Mouse (Mus musculus) right cerebral cortex, postnatal 4 days (tissue): Measurements from ENCODE around the gene Scn2a.
"Not testable (repeated sequence)": the region's sequence is repeated elsewhere in the genome, so short reads cannot be mapped to it uniquely, and the experiment has no call there.

ENCODE experiments used
- DNase-seq: peaks from one replicate; pipeline ENCODE4 v3.0.0-alpha.2; 2022

Scn2a gene

DNA sequence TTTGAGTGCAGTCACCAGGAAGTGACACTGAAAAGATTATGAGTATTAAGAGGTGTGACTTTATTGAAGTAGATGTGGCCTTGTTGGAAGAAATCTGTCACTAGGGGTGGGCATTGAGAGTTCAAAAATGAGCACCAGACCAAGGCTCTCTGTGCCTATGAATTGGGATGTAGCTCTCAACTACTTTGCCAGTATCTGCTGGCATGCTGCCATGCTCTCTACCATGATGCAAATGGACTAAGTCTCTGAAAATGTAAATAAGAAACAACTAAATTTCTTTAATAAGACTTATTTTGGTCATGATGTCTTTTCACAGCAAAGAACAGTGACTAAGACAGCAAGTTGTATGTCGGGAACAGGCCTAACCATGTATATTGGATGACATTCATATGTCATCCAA is 79.7 kb downstream of the Scn2a start:
- DNase-seq = no peak

DNA sequence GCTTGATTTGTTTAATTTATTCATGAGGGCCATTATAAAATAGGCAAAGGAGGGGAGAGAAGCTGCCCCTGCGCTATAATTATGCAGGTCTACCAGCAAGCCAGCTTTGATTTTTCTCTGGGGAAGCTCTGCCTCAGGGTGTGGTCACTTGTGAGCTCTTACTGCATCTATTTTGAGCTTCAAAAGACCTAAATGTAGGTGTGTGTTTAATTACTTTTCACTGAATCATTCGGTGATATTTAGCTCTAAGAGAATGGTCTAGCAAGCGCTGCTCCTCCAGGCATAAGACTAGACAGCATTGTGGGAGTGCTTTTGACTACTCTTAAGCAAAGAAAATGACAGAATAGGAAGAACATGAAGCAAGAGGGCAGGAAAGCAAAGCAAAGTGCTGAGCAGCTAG is 80.6 kb downstream of the Scn2a start:
- no peak for DNase-seq

DNA sequence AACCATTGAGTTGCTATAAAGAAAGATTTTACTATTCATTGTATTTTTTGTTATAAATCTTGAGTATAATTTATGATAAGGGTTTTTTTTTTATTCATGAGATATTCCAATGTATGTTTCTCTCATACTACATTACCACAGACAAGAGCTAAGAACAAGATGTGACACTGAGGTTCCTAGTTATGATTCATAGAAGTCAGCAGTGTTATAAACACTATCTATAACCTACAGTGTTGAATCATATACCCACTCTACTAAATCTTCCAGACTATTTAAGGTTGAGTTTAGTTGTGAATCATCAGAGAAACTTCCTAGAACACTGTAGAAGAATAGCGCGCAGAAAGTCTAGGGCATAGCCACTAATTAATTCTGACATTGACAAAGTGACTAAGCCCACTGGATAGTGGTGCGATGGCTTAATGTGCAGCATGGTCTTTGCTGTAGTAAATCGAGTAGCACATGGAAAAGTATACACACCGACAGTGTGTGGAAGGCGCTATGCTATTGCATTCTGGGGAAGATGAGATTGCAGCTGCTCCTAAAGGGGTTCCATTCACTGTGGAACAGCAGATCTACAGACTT is 101.7 kb downstream of the Scn2a start:
- DNase-seq = no peak

DNA sequence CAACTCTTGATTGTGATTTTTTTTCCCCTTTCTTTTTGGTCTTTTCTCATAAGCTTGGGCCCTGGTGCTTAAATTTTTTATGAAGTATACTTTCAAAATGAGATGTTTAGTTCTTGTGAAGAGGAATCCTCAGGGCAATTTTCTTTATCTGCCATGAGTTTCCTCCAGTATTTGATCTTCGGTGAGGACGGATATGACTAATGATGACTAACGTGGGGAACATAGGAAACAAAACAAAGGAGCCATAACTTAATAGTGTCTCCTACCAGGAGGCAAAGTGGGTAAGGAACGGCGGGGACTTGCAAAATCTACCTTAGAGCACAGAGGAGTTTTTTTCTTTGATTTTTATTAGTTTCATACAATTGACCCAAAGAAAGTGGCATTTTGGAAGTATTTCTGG is 124.8 kb downstream of the Scn2a start:
- DNase-seq = no peak

DNA sequence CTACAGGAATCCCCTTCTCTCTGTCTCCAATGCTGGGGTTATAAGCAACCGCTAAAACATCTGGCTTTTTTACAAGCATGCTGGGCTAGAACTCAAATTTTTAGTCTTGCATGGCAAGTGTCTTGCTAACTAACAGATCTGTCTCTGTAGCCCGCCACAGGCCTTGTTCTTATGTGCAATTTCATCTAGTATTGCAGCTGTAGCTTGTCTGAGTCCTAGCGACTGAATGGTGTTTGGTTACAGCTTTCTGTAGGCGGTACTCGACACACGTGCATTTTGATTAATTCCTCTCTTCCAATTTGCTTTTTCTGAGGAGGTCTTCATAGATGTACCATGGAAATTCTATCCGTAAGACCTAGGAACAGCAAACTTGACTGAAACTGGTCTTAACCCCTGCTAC is 161.9 kb downstream of the Scn2a start:
- no peak for DNase-seq

DNA sequence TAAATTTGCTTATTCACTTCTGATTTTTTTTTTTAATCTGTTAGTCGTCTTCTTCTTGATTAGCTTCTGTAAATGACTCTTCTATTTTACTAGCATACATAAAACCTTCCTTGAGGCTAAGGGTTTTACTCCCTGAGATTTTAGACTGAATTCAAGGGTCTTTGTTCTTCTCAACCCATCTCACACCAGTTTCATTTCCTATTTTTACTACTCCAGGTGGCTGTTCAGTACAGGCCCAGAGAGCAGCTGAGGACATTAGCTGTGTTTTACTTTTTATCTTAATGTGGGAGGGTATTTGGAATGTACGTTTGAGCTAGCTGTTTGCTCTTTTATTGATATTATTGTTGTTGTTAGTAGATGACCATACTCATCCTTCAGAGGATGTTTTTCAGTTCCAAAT is 162.8 kb downstream of the Scn2a start:
- DNase-seq = no peak

DNA sequence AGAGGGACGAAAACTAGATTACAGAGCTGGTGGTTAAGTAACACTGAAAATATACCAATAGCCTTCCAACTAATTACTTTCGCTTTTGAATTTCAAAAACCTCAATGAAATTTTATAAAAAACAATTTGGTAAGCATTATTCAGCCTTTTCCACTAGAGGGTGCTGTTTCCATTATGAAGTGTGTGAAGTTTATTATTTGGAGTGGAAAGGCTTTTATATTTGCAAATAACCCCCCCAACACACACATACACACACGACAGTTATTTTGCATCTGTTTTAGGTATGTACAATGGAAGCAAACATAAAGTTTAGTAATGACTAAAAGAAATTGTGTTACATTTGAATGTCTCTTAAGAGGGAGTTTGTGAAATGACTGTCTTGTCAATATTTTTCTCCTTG is 171.9 kb downstream of the Scn2a start:
- DNase-seq = no peak

DNA sequence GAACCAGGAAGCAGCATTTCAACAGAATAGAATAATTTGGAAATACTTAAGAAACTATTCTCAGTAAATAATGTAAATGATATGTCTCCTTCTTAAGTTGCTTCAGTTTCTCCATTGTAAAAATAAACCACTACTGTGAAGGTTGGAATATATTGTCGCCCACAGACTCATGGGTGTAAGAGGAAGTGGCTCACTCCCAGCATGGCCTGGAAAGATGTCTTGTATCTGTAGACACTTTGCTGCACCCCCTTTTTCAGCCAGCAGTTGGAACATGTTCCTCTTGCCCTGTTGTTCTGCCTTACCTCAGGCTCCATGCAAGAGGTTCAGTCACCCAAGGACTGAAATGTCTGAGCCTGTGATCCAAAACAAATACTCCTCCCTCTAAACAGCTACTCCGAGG is 173.0 kb downstream of the Scn2a start:
- DNase-seq = no peak

DNA sequence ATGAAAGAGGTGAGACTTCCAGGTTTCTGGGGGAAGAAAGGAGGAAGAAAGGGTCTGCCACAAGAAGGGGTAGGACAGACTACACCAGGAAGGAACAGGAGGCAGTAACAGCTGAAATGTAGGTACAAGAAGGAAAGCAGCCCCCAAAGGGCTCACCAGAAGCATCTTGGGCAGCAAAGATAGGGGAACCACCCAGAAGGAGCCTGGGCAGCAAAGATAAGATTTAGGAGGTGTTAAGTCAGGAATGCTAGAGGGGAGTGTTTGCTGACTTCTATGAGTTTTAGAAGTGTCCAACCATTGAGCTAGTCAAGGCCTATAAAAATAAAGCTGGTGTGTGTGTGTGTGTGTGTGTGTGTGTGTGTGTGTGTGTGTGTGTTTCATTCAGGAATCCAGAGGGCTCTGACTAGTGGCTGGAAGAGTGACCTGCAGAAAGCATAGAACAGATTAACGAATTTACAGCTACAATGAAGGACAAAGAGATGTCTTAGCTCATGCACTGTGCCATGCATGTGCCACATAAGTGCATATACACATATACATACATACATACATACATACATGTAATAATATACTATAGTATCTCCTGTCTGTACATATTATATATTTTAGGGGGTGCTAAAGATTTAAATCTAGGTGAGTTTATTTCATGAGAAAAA is 180.6 kb downstream of the Scn2a start:
- DNase-seq = no peak

DNA sequence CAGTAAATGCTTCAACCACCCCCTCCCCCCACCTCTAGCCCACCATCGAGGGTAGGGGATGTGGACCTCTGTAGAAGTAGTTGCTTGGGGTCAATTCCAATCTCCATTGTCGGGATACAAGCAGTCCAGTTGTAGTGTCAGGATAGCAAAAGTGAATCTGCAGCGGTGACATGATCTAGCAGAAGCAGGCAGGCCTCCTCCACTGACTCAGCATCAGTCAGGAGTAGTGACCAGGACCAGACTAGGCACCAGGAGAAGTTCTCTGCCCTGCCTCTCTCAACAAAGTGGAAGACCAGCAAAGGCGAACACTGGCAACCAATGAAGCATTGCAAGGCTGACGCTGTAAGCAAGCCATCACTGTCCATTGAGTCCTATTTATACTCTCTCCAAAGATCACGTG is 186.0 kb downstream of the Scn2a start:
- DNase-seq = no peak

DNA sequence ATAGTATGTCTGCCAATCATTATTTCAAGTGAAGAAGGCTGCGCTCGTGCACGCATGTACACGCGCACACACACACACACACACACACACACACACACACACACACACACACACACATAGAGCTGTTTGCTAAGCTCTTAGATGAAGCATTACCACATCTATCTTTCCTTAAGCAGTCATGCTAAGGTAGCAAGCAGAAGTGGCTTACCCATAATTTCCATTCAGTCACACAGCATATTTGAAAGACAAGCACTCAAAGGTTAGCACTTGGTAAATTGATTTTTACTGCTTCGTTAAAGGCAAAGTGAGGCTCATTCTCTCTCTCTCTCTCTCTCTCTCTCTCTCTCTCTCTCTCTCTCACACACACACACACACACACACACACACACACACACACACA is 190.6 kb downstream of the Scn2a start:
- DNase-seq = not testable (repeated sequence)
